Mouse (Mus musculus) heart, embryonic 14.5 days (tissue): ENCODE measurements around the gene Pttg1. TPM values are rescaled to one million over a fixed set of nuclear protein-coding genes. Genes with fewer than 3 reads are reported as not detected.
A peak's percentile ranks its signal among the peaks of the same experiment; 100 is the strongest.

Experiments used
- ATAC-seq: fragments of 200-750 bp; cut with Nextera tagmentation; 2 replicates; pipeline ENCODE4 v1.8.0; 2017; ENCODE audit warnings: low read depth, moderate TSS enrichment; ENCODE audit not compliant: insufficient number of reproducible peaks, insufficient read depth, low FRiP score
- H3K27ac ChIP-seq, 2 experiments: fragments of 200-500 bp in 1 of 2; fragments of 300-500 bp in 1 of 2; sonication (generic) in 1 of 2; replicated peaks in 1 of 2; 2 replicates each; pipeline ENCODE4 v1.5.1; 2012 to 2014; ENCODE audit warnings: low read depth in 2 of 2, low read length in 2 of 2, control low read depth in 1 of 2, mild to moderate bottlenecking in 1 of 2, mixed read lengths in 1 of 2; ENCODE audit not compliant: control insufficient read depth in 1 of 2, insufficient read depth in 1 of 2
- H3K27me3 ChIP-seq: fragments of 300-500 bp; sonication (generic); 2 replicates; pipeline ENCODE4 v1.6.1; 2014; ENCODE audit warnings: mild to moderate bottlenecking, low read length, control low read depth; ENCODE audit not compliant: control insufficient read depth, insufficient read depth
- H3K36me3 ChIP-seq: fragments of 300-500 bp; sonication (generic); 2 replicates; pipeline ENCODE4 v1.6.1; 2014; ENCODE audit warnings: mild to moderate bottlenecking, control low read depth, low read length, mixed read lengths; ENCODE audit not compliant: control insufficient read depth, insufficient read depth
- H3K4me1 ChIP-seq, 2 experiments: fragments of 200-500 bp in 1 of 2; fragments of 300-500 bp in 1 of 2; sonication (generic) in 1 of 2; 2 replicates each; pipeline ENCODE4 v1.6.1; 2012 to 2014; ENCODE audit warnings: low read length in 2 of 2, control low read depth in 1 of 2, mixed read lengths in 1 of 2; ENCODE audit not compliant: control insufficient read depth in 2 of 2, insufficient read depth in 2 of 2
- H3K4me2 ChIP-seq: fragments of 300-500 bp; sonication (generic); 2 replicates; pipeline ENCODE4 v1.6.1; 2014; ENCODE audit warnings: mild to moderate bottlenecking, low read length
- H3K4me3 ChIP-seq, 2 experiments: fragments of 200-500 bp in 1 of 2; fragments of 300-500 bp in 1 of 2; sonication (generic) in 1 of 2; 2 replicates each; pipeline ENCODE4 v1.5.1; 2012 to 2014; ENCODE audit warnings: low read length in 2 of 2, mild to moderate bottlenecking in 2 of 2, control low read depth in 1 of 2, low read depth in 1 of 2, moderate library complexity in 1 of 2; ENCODE audit not compliant: control insufficient read depth in 1 of 2, insufficient read depth in 1 of 2
- H3K9ac ChIP-seq: fragments of 300-500 bp; sonication (generic); 2 replicates; pipeline ENCODE4 v1.6.1; 2014; ENCODE audit warnings: mild to moderate bottlenecking, low read length
- H3K9me3 ChIP-seq: fragments of 300-500 bp; sonication (generic); 2 replicates; pipeline ENCODE4 v1.6.1; 2016; ENCODE audit warnings: low read length, control low read depth; ENCODE audit not compliant: control insufficient read depth
- WGBS: fragments of 180-500 bp; shearing (Covaris S2); extraction: QIAGEN DNeasy Blood & Tissue Kit; methylation state at CpG from one replicate; pipeline ENCODE4 v1.1.7; 2014; 5-methylcytosine and 5-hydroxymethylcytosine counted together
- microRNA counts: library from miRNA; unstranded; fragments of <30 nt; microRNA quantifications from one replicate; lab custom pipeline; 2016
- microRNA-seq: library from miRNA; unstranded; fragments of <30 nt; microRNA quantifications from one replicate; pipeline ENCODE4, GENCODE M21; 2016
- polyA plus RNA-seq: library from polyadenylated mRNA; unstranded; fragments of >200 nt; fragmentation: Nextera tagmentation; extraction: Ambion mirVana; gene quantifications from 2 replicates; pipeline ENCODE4 v1.2.1, GENCODE M21; 2014

Pttg1 gene
- polyA plus RNA-seq, 1 experiment from 2014 or later: 132 TPM

GRCm38 (mm10) chr11:43371807-43372206 is 54.2 kb downstream of the Pttg1 start:
- no peak overlapping the region for H3K9ac ChIP-seq
- 76% methylated on average over 3 of the region's 3 CpGs for WGBS
- ATAC-seq: no peak

More at GRCm38 (mm10) chr11:43371807-43372206, 54.2 kb downstream of the Pttg1 start:
- no peak overlapping the region for H3K4me3 ChIP-seq
- no peak overlapping the region for H3K4me2 ChIP-seq
- no peaks in the 10 kb centered on the region for H3K9me3 ChIP-seq
- H3K27me3 ChIP-seq: no peaks in the 10 kb centered on the region
- H3K36me3 ChIP-seq: no peaks in the 10 kb centered on the region
- no peak overlapping the region for H3K27ac ChIP-seq
- no peaks in the 10 kb centered on the region for H3K4me1 ChIP-seq

MicroRNAs within 50 kb of the gene (microRNA counts, 519-probe panel; counts per million panel counts)
- 3,837 counts per million, percentile 74 among the panel's probes with 10 or more counts for microRNA mmu-miR-146a (lab: Ali Mortazavi, UCI)

Small RNA genes lying within 50 kb of the gene (microRNA-seq; reads per million reads assigned to microRNA genes)
- 75.2 reads per million, percentile 48 among the genes with 10 or more reads in this experiment for gene Mir146

Other genes with a start within 250 kb of the Pttg1 start
- gene Slu7, start 7.5 kb upstream of the Pttg1 start, polyA plus RNA-seq: 36.0 and 37.0 TPM in 2 replicates
- 4.7 and 5.3 TPM in 2 replicates for gene C1qtnf2, start 48.0 kb upstream of the Pttg1 start, polyA plus RNA-seq
- 20.3 and 21.1 TPM in 2 replicates for gene Ccnjl, start 102.5 kb upstream of the Pttg1 start, polyA plus RNA-seq
- gene 4933415A04Rik, start 160.8 kb upstream of the Pttg1 start, polyA plus RNA-seq: 5.3 and 5.7 TPM in 2 replicates
- gene Fabp6, start 175.3 kb upstream of the Pttg1 start, polyA plus RNA-seq: not detected in 2 replicates